Mouse (Mus musculus) thymus, adult 2 months (tissue): ENCODE data around the gene Srgap2.

ENCODE experiments used
- CTCF ChIP-seq: fragments of 200-500 bp; IDR thresholded peaks from 2 replicates; pipeline ENCODE4 v1.5.1; 2012; ENCODE audit warnings: mild to moderate bottlenecking, control low read depth, low read length, moderate library complexity, borderline replicate concordance; ENCODE audit not compliant: control insufficient read depth, poor library complexity, insufficient read depth; ENCODE audit errors: extremely low read depth
- POLR2A ChIP-seq: fragments of 200-500 bp; IDR thresholded peaks from 2 replicates; pipeline ENCODE4 v1.6.1; 2012; ENCODE audit warnings: mild to moderate bottlenecking, low read length, control low read depth, moderate library complexity; ENCODE audit not compliant: control insufficient read depth, poor library complexity, insufficient read depth; ENCODE audit errors: extremely low read depth

- TF ChIP-seq CTCF (no peak), POLR2A (no peak)
These were observed 43.2 kb upstream of the Srgap2 start for GRCm38 (mm10) chr1:131570391-131570790.
